Mouse (Mus musculus): ENCODE data around the gene Reep3. TPM values are rescaled to one million over a fixed set of nuclear protein-coding genes. Genes with fewer than 3 reads are reported as not detected.

The Reep3 gene
- polyA plus RNA-seq, 1 experiment from 2014 or later = 31.7 TPM

GRCm38 (mm10) chr10:67036542-67036941 is 60.2 kb downstream of the Reep3 start:
- H3K9me3 ChIP-seq (replicated peaks) = no peaks in the 10 kb centered on the region
- no peaks in the 10 kb centered on the region for H3K27me3 ChIP-seq (ENCODE audit: low read depth, poor library complexity, severe bottlenecking)
- H3K4me1 ChIP-seq = no peaks in the 10 kb centered on the region; the same call in 1 of the 2 replicates
- WGBS = 88% methylated on average over 10 of the region's 10 CpGs
- peaks cover 8% of the 10 kb centered on the region; the same call in 1 of the 2 replicates for H3K36me3 ChIP-seq
- no peak overlapping the region for H3K4me3 ChIP-seq
- H3K27ac ChIP-seq (replicated peaks) = no peak overlapping the region
- no peak for DNase-seq (ENCODE audit: low spot score)

GRCm38 (mm10) chr10:67036141-67036540 is 60.6 kb downstream of the Reep3 start:
- 87% methylated on average over 5 of the region's 5 CpGs for WGBS
- Histone ChIP-seq H3K4me3 (no peak overlapping the region), H3K36me3 (peaks cover 11% of the 10 kb centered on the region; the same call in 1 of the 2 replicates), H3K27ac (replicated peaks) (no peak overlapping the region), H3K4me1 (no peaks in the 10 kb centered on the region; the same call in 1 of the 2 replicates), H3K27me3 (ENCODE audit: low read depth, poor library complexity, severe bottlenecking) (no peaks in the 10 kb centered on the region), H3K9me3 (replicated peaks) (no peaks in the 10 kb centered on the region)
- no peak for DNase-seq (ENCODE audit: low spot score)

- DNase-seq (ENCODE audit: low spot score) = no peak
- 80% methylated on average over 7 of the region's 7 CpGs for WGBS
- H3K4me3 ChIP-seq = no peak overlapping the region
- no peaks in the 10 kb centered on the region for H3K9me3 ChIP-seq (replicated peaks)
- H3K27me3 ChIP-seq (ENCODE audit: low read depth, poor library complexity, severe bottlenecking) = no peaks in the 10 kb centered on the region
- H3K36me3 ChIP-seq = peaks cover 33% of the 10 kb centered on the region
- H3K4me1 ChIP-seq = peaks cover 3% of the 10 kb centered on the region; the same call in 1 of the 2 replicates
- no peak overlapping the region for H3K27ac ChIP-seq (replicated peaks)
Observed at GRCm38 (mm10) chr10:67031186-67031585, 65.6 kb downstream of the Reep3 start.

- no peak overlapping the region for H3K27ac ChIP-seq (replicated peaks)
- no peaks in the 10 kb centered on the region for H3K9me3 ChIP-seq (replicated peaks)
- H3K27me3 ChIP-seq (ENCODE audit: low read depth, poor library complexity, severe bottlenecking) = no peaks in the 10 kb centered on the region
- 89% methylated on average over 12 of the region's 12 CpGs for WGBS
- no peak overlapping the region for H3K4me3 ChIP-seq
- H3K36me3 ChIP-seq = peaks cover 29% of the 10 kb centered on the region
- no peak for DNase-seq (ENCODE audit: low spot score)
- peaks cover 11% of the 10 kb centered on the region for H3K4me1 ChIP-seq
Observed at GRCm38 (mm10) chr10:67029297-67029696, 67.4 kb downstream of the Reep3 start.

- WGBS = 90% methylated on average over 8 of the region's 8 CpGs
- Histone ChIP-seq H3K4me3 (no peak overlapping the region), H3K4me1 (peaks cover 11% of the 10 kb centered on the region), H3K27me3 (ENCODE audit: low read depth, poor library complexity, severe bottlenecking) (no peaks in the 10 kb centered on the region), H3K27ac (replicated peaks) (no peak overlapping the region), H3K9me3 (replicated peaks) (no peaks in the 10 kb centered on the region), H3K36me3 (peaks cover 30% of the 10 kb centered on the region)
- no peak for DNase-seq (ENCODE audit: low spot score)
Observed at GRCm38 (mm10) chr10:67026375-67026774, 70.4 kb downstream of the Reep3 start.

- Histone ChIP-seq H3K4me3 (no peak overlapping the region), H3K27me3 (ENCODE audit: low read depth, poor library complexity, severe bottlenecking) (no peaks in the 10 kb centered on the region), H3K9me3 (replicated peaks) (no peaks in the 10 kb centered on the region), H3K4me1 (peaks cover 11% of the 10 kb centered on the region), H3K27ac (replicated peaks) (peak overlapping the region; percentile 17; the same call in 1 of the 2 replicates), H3K36me3 (peaks cover 35% of the 10 kb centered on the region)
- no peak for DNase-seq (ENCODE audit: low spot score)
- 75% methylated on average over 10 of the region's 10 CpGs for WGBS
Observed at GRCm38 (mm10) chr10:67025573-67026236, 71.0 kb downstream of the Reep3 start.

- no peak for DNase-seq (ENCODE audit: low spot score)
- H3K4me3 ChIP-seq = no peak overlapping the region
- peaks cover 11% of the 10 kb centered on the region for H3K4me1 ChIP-seq
- WGBS = 94% methylated on average over 6 of the region's 6 CpGs
- no peak overlapping the region for H3K27ac ChIP-seq (replicated peaks)
- H3K27me3 ChIP-seq (ENCODE audit: low read depth, poor library complexity, severe bottlenecking) = no peaks in the 10 kb centered on the region
- peaks cover 25% of the 10 kb centered on the region for H3K36me3 ChIP-seq
- H3K9me3 ChIP-seq (replicated peaks) = no peaks in the 10 kb centered on the region
Observed at GRCm38 (mm10) chr10:67024391-67024790, 72.4 kb downstream of the Reep3 start.

GRCm38 (mm10) chr10:67023092-67023491 is 73.7 kb downstream of the Reep3 start:
- H3K4me3 ChIP-seq = no peak overlapping the region
- peaks cover 11% of the 10 kb centered on the region for H3K4me1 ChIP-seq
- H3K27ac ChIP-seq (replicated peaks) = no peak overlapping the region
- DNase-seq (ENCODE audit: low spot score) = no peak
- H3K36me3 ChIP-seq = peaks cover 16% of the 10 kb centered on the region
- WGBS = 93% methylated on average over 9 of the region's 9 CpGs
- no peaks in the 10 kb centered on the region for H3K27me3 ChIP-seq (ENCODE audit: low read depth, poor library complexity, severe bottlenecking)
- H3K9me3 ChIP-seq (replicated peaks) = no peaks in the 10 kb centered on the region

- WGBS = 93% methylated on average over 13 of the region's 13 CpGs
- DNase-seq (ENCODE audit: low spot score) = no peak
- no peak overlapping the region for H3K4me3 ChIP-seq
- H3K27ac ChIP-seq (replicated peaks) = no peak overlapping the region
- H3K27me3 ChIP-seq (ENCODE audit: low read depth, poor library complexity, severe bottlenecking) = no peaks in the 10 kb centered on the region
- peaks cover 17% of the 10 kb centered on the region for H3K4me1 ChIP-seq
- H3K9me3 ChIP-seq (replicated peaks) = no peaks in the 10 kb centered on the region
- H3K36me3 ChIP-seq = peaks cover 22% of the 10 kb centered on the region
Observed at GRCm38 (mm10) chr10:67021494-67021893, 75.3 kb downstream of the Reep3 start.

GRCm38 (mm10) chr10:67018875-67019274 is 77.9 kb downstream of the Reep3 start:
- WGBS = 66% methylated on average over 6 of the region's 6 CpGs
- Histone ChIP-seq H3K4me1 (peaks cover 7% of the 10 kb centered on the region), H3K36me3 (peaks cover 41% of the 10 kb centered on the region), H3K9me3 (replicated peaks) (no peaks in the 10 kb centered on the region), H3K4me3 (no peak overlapping the region), H3K27ac (replicated peaks) (0 out of 2 replicates have a peak overlapping the region, but pooled peaks have one; percentile 42), H3K27me3 (ENCODE audit: low read depth, poor library complexity, severe bottlenecking) (no peaks in the 10 kb centered on the region)
- no peak for DNase-seq (ENCODE audit: low spot score)

GRCm38 (mm10) chr10:67017891-67018290 is 78.9 kb downstream of the Reep3 start:
- Histone ChIP-seq H3K27ac (replicated peaks) (no peak overlapping the region), H3K36me3 (peaks cover 46% of the 10 kb centered on the region), H3K4me1 (peaks cover 7% of the 10 kb centered on the region), H3K9me3 (replicated peaks) (no peaks in the 10 kb centered on the region), H3K4me3 (no peak overlapping the region), H3K27me3 (ENCODE audit: low read depth, poor library complexity, severe bottlenecking) (no peaks in the 10 kb centered on the region)
- 95% methylated on average over 4 of the region's 4 CpGs for WGBS
- DNase-seq (ENCODE audit: low spot score) = no peak

- 78% methylated on average over 2 of the region's 2 CpGs for WGBS
- no peaks in the 10 kb centered on the region for H3K27me3 ChIP-seq (ENCODE audit: low read depth, poor library complexity, severe bottlenecking)
- no peaks in the 10 kb centered on the region for H3K9me3 ChIP-seq (replicated peaks)
- peaks cover 46% of the 10 kb centered on the region for H3K36me3 ChIP-seq
- no peak overlapping the region for H3K4me3 ChIP-seq
- H3K27ac ChIP-seq (replicated peaks) = no peak overlapping the region
- peaks cover 7% of the 10 kb centered on the region for H3K4me1 ChIP-seq
- no peak for DNase-seq (ENCODE audit: low spot score)
Observed at GRCm38 (mm10) chr10:67017315-67017714, 79.4 kb downstream of the Reep3 start.

GRCm38 (mm10) chr10:67016615-67017278 is 80.0 kb downstream of the Reep3 start:
- Histone ChIP-seq H3K27ac (replicated peaks) (no peak overlapping the region), H3K4me3 (no peak overlapping the region), H3K9me3 (replicated peaks) (no peaks in the 10 kb centered on the region), H3K4me1 (peaks cover 7% of the 10 kb centered on the region), H3K27me3 (ENCODE audit: low read depth, poor library complexity, severe bottlenecking) (no peaks in the 10 kb centered on the region), H3K36me3 (peaks cover 46% of the 10 kb centered on the region)
- 78% methylated on average over 4 of the region's 4 CpGs for whole genome bisulfite sequencing
- no peak for DNase-seq (ENCODE audit: low spot score)

All from midbrain, embryonic 10.5 days (tissue).